Mouse (Mus musculus) forebrain, embryonic 12.5 days (tissue): ENCODE measurements around the gene Amhr2. TPM values are rescaled to one million over a fixed set of nuclear protein-coding genes. Genes with fewer than 3 reads are reported as not detected.
A peak's percentile ranks its signal among the peaks of the same experiment; 100 is the strongest.

Experiments used
- ATAC-seq: fragments of 200-750 bp; cut with Nextera tagmentation; 2 replicates; pipeline ENCODE4 v1.8.0; 2017; ENCODE audit warnings: moderate TSS enrichment; ENCODE audit not compliant: low FRiP score
- H3K27ac ChIP-seq: fragments of 300-500 bp; sonication (generic); 2 replicates; pipeline ENCODE4 v1.5.1; 2016; ENCODE audit warnings: mild to moderate bottlenecking
- H3K27me3 ChIP-seq: fragments of 300-500 bp; sonication (generic); 2 replicates; pipeline ENCODE4 v1.6.1; 2016; ENCODE audit warnings: mild to moderate bottlenecking
- H3K36me3 ChIP-seq: fragments of 300-500 bp; sonication (generic); replicated peaks from 2 replicates; pipeline ENCODE4 v1.6.1; 2016; ENCODE audit warnings: mild to moderate bottlenecking
- H3K4me1 ChIP-seq: fragments of 300-500 bp; sonication (generic); 2 replicates; pipeline ENCODE4 v1.6.1; 2016
- H3K4me2 ChIP-seq: fragments of 300-500 bp; sonication (generic); 2 replicates; pipeline ENCODE4 v1.6.1; 2016; ENCODE audit warnings: mild to moderate bottlenecking, moderate library complexity
- H3K4me3 ChIP-seq: fragments of 300-500 bp; sonication (generic); replicated peaks from 2 replicates; pipeline ENCODE4 v1.5.1; 2016; ENCODE audit warnings: mild to moderate bottlenecking
- H3K9ac ChIP-seq: fragments of 300-500 bp; sonication (generic); 2 replicates; pipeline ENCODE4 v1.6.1; 2016; ENCODE audit warnings: mild to moderate bottlenecking
- H3K9me3 ChIP-seq: fragments of 300-500 bp; sonication (generic); 2 replicates; pipeline ENCODE4 v1.6.1; 2016
- WGBS: fragments of 180-500 bp; shearing (Covaris S2); methylation state at CpG from one replicate; pipeline ENCODE4 v1.1.7; 2016; 5-methylcytosine and 5-hydroxymethylcytosine counted together
- polyA plus RNA-seq: library from polyadenylated mRNA; unstranded; fragments of >200 nt; fragmentation: Nextera tagmentation; extraction: Ambion mirVana; gene quantifications from 2 replicates; pipeline ENCODE4 v1.2.1, GENCODE M21; 2016

The Amhr2 gene
- polyA plus RNA-seq, 1 experiment from 2014 or later = 0.22 TPM

GRCm38 (mm10) chr15:102433173-102433572 is 12.0 kb upstream of the Amhr2 start:
- H3K36me3 ChIP-seq = peaks cover 73% of the 10 kb centered on the region
- no peaks in the 10 kb centered on the region for H3K9me3 ChIP-seq
- no peaks in the 10 kb centered on the region for H3K4me1 ChIP-seq
- no peak overlapping the region for H3K27ac ChIP-seq
- H3K9ac ChIP-seq = no peak overlapping the region
- 92% methylated on average over 4 of the region's 4 CpGs for WGBS
- no peak overlapping the region for H3K4me2 ChIP-seq
- no peak for ATAC-seq
- H3K27me3 ChIP-seq = no peaks in the 10 kb centered on the region
- H3K4me3 ChIP-seq = no peak overlapping the region

GRCm38 (mm10) chr15:102442490-102442889 is 2.7 kb upstream of the Amhr2 start:
- ATAC-seq = no peak
- Histone ChIP-seq H3K4me3 (no peak overlapping the region), H3K4me1 (no peaks in the 10 kb centered on the region), H3K9me3 (no peaks in the 10 kb centered on the region), H3K4me2 (no peak overlapping the region), H3K27ac (no peak overlapping the region), H3K36me3 (peaks cover 4% of the 10 kb centered on the region; the same call in 1 of the 2 replicates), H3K27me3 (no peaks in the 10 kb centered on the region), H3K9ac (no peak overlapping the region)
- 46% methylated on average over 2 of the region's 2 CpGs for WGBS

- WGBS = 63% methylated on average over 4 of the region's 6 CpGs
- H3K4me3 ChIP-seq = no peak overlapping the region
- H3K36me3 ChIP-seq = no peaks in the 10 kb centered on the region
- H3K4me2 ChIP-seq = no peak overlapping the region
- no peak overlapping the region for H3K27ac ChIP-seq
- H3K9me3 ChIP-seq = no peaks in the 10 kb centered on the region
- H3K4me1 ChIP-seq = no peaks in the 10 kb centered on the region
- no peaks in the 10 kb centered on the region for H3K27me3 ChIP-seq
- ATAC-seq = no peak
- H3K9ac ChIP-seq = no peak overlapping the region
Measured at GRCm38 (mm10) chr15:102446448-102446847, 1.3 kb downstream of the Amhr2 start.

- H3K4me1 ChIP-seq = no peaks in the 10 kb centered on the region
- no peak overlapping the region for H3K9ac ChIP-seq
- H3K9me3 ChIP-seq = no peaks in the 10 kb centered on the region
- H3K4me3 ChIP-seq = no peak overlapping the region
- H3K4me2 ChIP-seq = no peak overlapping the region
- WGBS = 77% methylated on average over 8 of the region's 8 CpGs
- no peaks in the 10 kb centered on the region for H3K36me3 ChIP-seq
- no peaks in the 10 kb centered on the region for H3K27me3 ChIP-seq
- ATAC-seq = no peak
- H3K27ac ChIP-seq = no peak overlapping the region
Measured at GRCm38 (mm10) chr15:102449366-102449765, 4.2 kb downstream of the Amhr2 start.

- no peak overlapping the region for H3K9ac ChIP-seq
- H3K27me3 ChIP-seq = no peaks in the 10 kb centered on the region
- no peaks in the 10 kb centered on the region for H3K36me3 ChIP-seq
- 29% methylated on average over 7 of the region's 7 CpGs for WGBS
- no peak overlapping the region for H3K27ac ChIP-seq
- ATAC-seq = no peak
- no peaks in the 10 kb centered on the region for H3K9me3 ChIP-seq
- H3K4me3 ChIP-seq = no peak overlapping the region
- no peak overlapping the region for H3K4me2 ChIP-seq
- H3K4me1 ChIP-seq = no peaks in the 10 kb centered on the region
Measured at GRCm38 (mm10) chr15:102450928-102451327, 5.8 kb downstream of the Amhr2 start.

GRCm38 (mm10) chr15:102451666-102452430 is 6.7 kb downstream of the Amhr2 start:
- H3K27me3 ChIP-seq = no peaks in the 10 kb centered on the region
- no peaks in the 10 kb centered on the region for H3K4me1 ChIP-seq
- H3K9me3 ChIP-seq = no peaks in the 10 kb centered on the region
- no peak overlapping the region for H3K4me3 ChIP-seq
- no peaks in the 10 kb centered on the region for H3K36me3 ChIP-seq
- H3K27ac ChIP-seq = no peak overlapping the region
- no peak overlapping the region for H3K9ac ChIP-seq
- H3K4me2 ChIP-seq = no peak overlapping the region
- 86% methylated on average over 26 of the region's 26 CpGs for WGBS
- ATAC-seq = no peak

- Histone ChIP-seq H3K27me3 (no peaks in the 10 kb centered on the region), H3K9me3 (no peaks in the 10 kb centered on the region), H3K4me1 (peaks cover 18% of the 10 kb centered on the region), H3K9ac (no peak overlapping the region), H3K36me3 (no peaks in the 10 kb centered on the region), H3K4me2 (no peak overlapping the region), H3K4me3 (no peak overlapping the region), H3K27ac (no peak overlapping the region)
- ATAC-seq = no peak
- WGBS = 35% methylated on average over 6 of the region's 6 CpGs
Measured at GRCm38 (mm10) chr15:102455993-102456392, 10.8 kb downstream of the Amhr2 start.

GRCm38 (mm10) chr15:102458050-102458736 is 13.0 kb downstream of the Amhr2 start:
- Histone ChIP-seq H3K4me3 (peak overlapping the region; percentile 38), H3K27ac (no peak overlapping the region), H3K36me3 (0 out of 2 replicates have a peak, but pooled peaks cover 5% of the 10 kb centered on the region), H3K9me3 (no peaks in the 10 kb centered on the region), H3K27me3 (no peaks in the 10 kb centered on the region), H3K4me2 (peak overlapping the region; percentile 52), H3K9ac (peak overlapping the region; percentile 39; the same call in 1 of the 2 replicates), H3K4me1 (peaks cover 18% of the 10 kb centered on the region)
- ATAC-seq = no peak
- 77% methylated on average over 5 of the region's 5 CpGs for WGBS

- Histone ChIP-seq H3K9me3 (no peaks in the 10 kb centered on the region), H3K4me1 (peaks cover 18% of the 10 kb centered on the region), H3K27me3 (no peaks in the 10 kb centered on the region), H3K9ac (peak within 1 kb of the TSS; percentile 39), H3K4me3 (peak within 1 kb of the TSS; percentile 38), H3K4me2 (peak within 1 kb of the TSS; percentile 52), H3K36me3 (0 out of 2 replicates have a peak, but pooled peaks cover 5% of the 10 kb centered on the region), H3K27ac (no peak within 1 kb of the TSS)
- peak; percentile 86 for ATAC-seq
- under 1% methylated on average over 19 of the region's 19 CpGs for WGBS
Measured at GRCm38 (mm10) chr15:102458904-102459317, 13.7 kb downstream of the Amhr2 start, which contains the start of gene Prr13. TSS of gene Prr13 (plus strand) at chr15:102459028.

- Histone ChIP-seq H3K4me1 (peaks cover 18% of the 10 kb centered on the region), H3K27me3 (no peaks in the 10 kb centered on the region), H3K4me3 (peak overlapping the region; percentile 38), H3K36me3 (0 out of 2 replicates have a peak, but pooled peaks cover 5% of the 10 kb centered on the region), H3K4me2 (peak overlapping the region; percentile 52), H3K9me3 (no peaks in the 10 kb centered on the region), H3K9ac (peak overlapping the region; percentile 39), H3K27ac (no peak overlapping the region)
- no peak for ATAC-seq
- WGBS = 39% methylated on average over 6 of the region's 6 CpGs
Measured at GRCm38 (mm10) chr15:102459381-102459780, 14.2 kb downstream of the Amhr2 start.

- H3K27me3 ChIP-seq = no peaks in the 10 kb centered on the region
- H3K36me3 ChIP-seq = 0 out of 2 replicates have a peak, but pooled peaks cover 5% of the 10 kb centered on the region
- H3K9ac ChIP-seq = no peak overlapping the region
- no peaks in the 10 kb centered on the region for H3K9me3 ChIP-seq
- H3K27ac ChIP-seq = no peak overlapping the region
- H3K4me2 ChIP-seq = peak overlapping the region; percentile 52
- H3K4me3 ChIP-seq = no peak overlapping the region
- no peak for ATAC-seq
- H3K4me1 ChIP-seq = peaks cover 18% of the 10 kb centered on the region
- 73% methylated on average over 5 of the region's 5 CpGs for WGBS
Measured at GRCm38 (mm10) chr15:102459847-102460246, 14.7 kb downstream of the Amhr2 start.

- no peak for ATAC-seq
- peaks cover 18% of the 10 kb centered on the region for H3K4me1 ChIP-seq
- H3K4me3 ChIP-seq = no peak overlapping the region
- no peak overlapping the region for H3K9ac ChIP-seq
- H3K4me2 ChIP-seq = no peak overlapping the region
- WGBS = 87% methylated on average over 12 of the region's 12 CpGs
- H3K27me3 ChIP-seq = no peaks in the 10 kb centered on the region
- no peaks in the 10 kb centered on the region for H3K9me3 ChIP-seq
- H3K36me3 ChIP-seq = 0 out of 2 replicates have a peak, but pooled peaks cover 5% of the 10 kb centered on the region
- H3K27ac ChIP-seq = no peak overlapping the region
Measured at GRCm38 (mm10) chr15:102460409-102460808, 15.2 kb downstream of the Amhr2 start.
